Mouse (Mus musculus) C2C12 (cell line): ENCODE data around the gene Mcur1.

ENCODE experiments used
- CEBPB ChIP-seq: IDR thresholded peaks from one replicate; pipeline ENCODE4 v1.6.1; 2011; ENCODE audit warnings: low read depth, mild to moderate bottlenecking, control low read depth, moderate library complexity
- CTCF ChIP-seq: IDR thresholded peaks from one replicate; pipeline ENCODE4 v1.5.1; 2011; ENCODE audit not compliant: control insufficient read depth, insufficient read depth, insufficient read length
- FOSL1 ChIP-seq: IDR thresholded peaks from one replicate; pipeline ENCODE4 v1.8.0; 2011; ENCODE audit warnings: mild to moderate bottlenecking, low read length; ENCODE audit not compliant: poor library complexity, insufficient read depth, severe bottlenecking
- MAX ChIP-seq: IDR thresholded peaks from one replicate; pipeline ENCODE4 v1.6.1; 2011; ENCODE audit warnings: mild to moderate bottlenecking, control low read depth
- MYOG ChIP-seq: IDR thresholded peaks from one replicate; pipeline ENCODE4 v1.6.1; 2011; ENCODE audit not compliant: control insufficient read depth, insufficient read length; ENCODE audit errors: extremely low read depth
- USF1 ChIP-seq: IDR thresholded peaks from one replicate; pipeline ENCODE4 v1.6.1; 2011; ENCODE audit warnings: low read depth, mild to moderate bottlenecking, control low read depth, moderate library complexity

DNA sequence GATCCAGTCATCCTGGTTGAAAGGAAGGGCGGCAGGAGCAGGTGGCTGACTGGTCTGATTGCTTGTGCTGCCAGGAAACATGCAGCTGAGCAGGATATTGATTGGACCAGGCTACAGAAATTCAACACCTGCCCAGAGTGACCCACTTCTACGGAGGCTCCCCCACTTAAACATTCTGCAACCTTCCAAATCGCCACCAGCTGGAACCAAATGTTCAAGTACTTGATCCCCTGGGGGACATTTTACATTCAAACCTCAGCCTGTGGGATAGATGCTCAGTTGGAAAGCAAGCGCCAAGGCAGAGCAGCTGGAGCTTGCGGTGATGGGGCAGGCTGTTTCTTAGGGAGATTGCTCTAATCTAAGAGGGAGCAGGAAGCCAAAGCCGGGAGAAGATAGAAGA is 43.1 kb downstream of the Mcur1 start:
- TF ChIP-seq CTCF (no peak), FOSL1 (no peak), CEBPB (no peak), USF1 (no peak), MYOG (no peak), MAX (no peak)
